Mouse (Mus musculus): ENCODE measurements at regions not wholly inside any gene's neighbourhood (a gene's known extent, or its start where the extent isn't known, plus 50 kb on each side); places are given as distances from the start of the nearest gene placed in this dataset.

DNA sequence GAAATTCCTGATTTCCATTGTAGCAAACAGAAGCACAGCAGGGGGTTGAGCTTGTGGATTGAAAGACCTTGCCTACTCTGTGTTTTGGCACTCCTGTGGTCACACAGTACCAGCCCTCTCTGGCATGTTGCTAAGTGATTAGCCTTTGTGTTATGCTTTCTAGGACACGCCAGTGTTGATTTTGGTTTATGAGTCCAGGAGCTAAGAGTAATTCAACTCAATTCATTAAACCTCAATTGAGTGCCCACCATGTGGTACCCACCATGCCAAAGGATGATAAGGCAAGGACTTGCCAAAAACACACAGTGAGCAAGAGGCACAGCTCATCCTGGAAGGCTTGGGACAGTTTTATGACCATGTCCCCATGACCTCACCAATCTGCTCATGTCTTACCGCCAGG lies 221.1 kb upstream of the Sox14 start:
- DNase-seq, result no peak

DNA sequence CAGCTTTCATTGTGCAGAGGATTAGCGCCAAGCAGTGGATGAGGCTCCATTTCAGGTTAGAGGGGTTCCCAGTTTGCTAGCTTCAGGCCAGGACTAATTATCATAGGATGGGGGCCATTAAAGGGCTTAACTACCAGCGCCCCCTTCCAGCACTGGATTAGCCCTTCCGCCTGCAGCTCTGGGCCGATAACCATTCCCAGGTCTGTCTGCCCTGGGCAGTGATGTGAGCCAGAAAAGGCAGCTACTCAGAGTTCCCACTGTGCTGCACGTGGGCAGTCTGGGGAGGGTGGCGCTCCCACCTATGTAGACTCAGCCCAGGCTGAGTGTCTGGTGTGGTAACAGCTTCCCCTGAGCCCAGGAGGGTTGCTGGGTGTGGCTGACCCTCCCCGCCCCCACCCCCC lies 219.6 kb upstream of the Sox14 start:
- DNase-seq, result no peak

DNA sequence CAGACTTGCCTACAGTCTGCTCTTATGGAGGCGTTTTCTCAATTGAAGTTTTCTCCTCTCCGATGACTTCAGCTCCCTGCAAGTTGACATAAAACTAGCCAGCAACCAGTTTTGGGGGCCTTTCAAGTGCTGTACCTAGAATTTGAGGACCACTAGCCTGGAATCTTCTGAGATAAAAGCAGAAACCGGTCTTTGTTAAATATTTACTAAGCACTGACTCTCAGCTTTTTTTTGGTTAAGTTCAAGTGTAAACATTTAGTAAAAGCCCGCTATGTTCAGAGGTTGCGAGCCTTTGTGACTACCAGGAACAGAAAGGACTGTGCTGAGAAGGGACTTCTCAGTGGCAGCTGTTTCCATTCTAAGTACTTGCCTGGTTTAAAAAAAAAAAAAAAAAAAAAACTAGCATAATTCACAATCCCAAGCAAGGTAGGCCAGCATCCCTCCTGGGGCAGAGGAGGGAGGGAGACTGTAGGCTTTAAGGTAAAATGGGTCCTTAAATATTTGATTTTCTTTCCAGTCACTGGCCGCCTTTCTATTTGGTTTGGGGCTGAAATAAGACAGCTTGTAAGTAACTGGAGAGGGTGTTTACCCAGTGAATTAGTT lies 219.1 kb upstream of the Sox14 start:
- DNase-seq, result no peak

DNA sequence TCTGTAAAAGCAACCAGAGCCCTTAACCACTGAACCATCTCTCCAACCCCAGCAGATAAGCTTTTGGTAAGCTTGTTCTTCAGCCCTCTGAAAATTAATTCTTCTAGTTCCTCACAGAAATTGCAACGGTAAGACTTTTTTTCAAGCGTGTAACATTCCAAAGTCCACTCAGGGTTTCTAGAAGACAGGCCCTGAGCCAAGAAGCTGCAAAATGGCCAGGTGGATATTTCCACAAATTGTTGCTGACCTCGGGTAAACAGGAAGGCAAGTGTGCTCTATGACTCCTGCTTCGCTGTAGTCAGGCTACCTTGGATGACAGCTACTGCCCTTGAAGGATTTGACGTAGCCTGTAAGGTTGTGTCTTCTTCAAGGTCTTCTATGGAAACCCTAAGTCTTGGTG lies 195.2 kb upstream of the Sox14 start:
- peak; percentile 50 to 58 for DNase-seq

DNA sequence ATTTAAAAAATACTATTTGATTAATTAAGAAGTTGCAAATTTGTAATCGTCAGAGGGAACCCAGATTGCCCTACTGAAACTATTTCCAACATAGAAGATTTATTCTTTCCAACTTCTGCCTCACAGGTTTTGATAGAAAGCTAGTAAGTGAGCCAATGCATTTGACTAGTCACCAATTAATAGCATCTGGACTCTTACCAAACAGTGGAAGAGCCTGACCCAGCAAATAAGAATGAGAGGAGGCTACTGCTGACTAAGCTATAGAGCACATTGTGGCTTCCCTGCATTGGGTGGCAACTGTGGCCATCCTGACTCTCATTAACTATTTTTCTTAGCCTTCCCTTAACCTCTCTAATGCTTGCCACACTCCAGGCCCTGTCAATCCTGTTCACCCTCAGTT lies 182.6 kb upstream of the Sox14 start:
- DNase-seq, result peak; percentile 7 to 38

DNA sequence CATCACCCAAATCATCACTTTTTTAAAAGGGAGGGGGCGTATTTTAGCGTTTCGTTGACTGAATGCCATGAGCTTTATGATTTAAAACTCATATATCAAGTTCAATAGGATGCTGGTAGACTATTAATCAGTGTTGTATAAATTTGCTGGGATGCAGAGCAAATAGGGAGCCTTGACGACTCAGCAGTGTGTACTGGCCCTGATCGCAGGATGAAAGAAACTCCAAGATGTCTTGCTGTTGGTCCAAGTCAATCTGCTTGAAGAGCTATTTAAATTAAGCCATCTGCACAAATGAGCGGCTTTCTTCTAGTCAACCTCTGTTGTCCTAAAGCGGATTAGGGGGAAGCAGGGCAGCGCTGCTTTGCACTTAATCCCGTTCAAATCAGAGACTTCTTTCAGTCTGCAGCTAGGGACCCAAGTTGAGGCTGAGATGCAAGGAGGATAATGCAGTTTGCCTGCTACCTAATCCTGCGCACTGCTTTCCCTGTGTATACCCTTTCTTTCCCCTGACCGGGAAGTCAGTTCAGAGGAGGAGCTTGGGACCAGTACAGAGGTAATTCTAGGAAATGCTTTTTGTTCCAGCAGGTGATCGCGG lies 170.3 kb upstream of the Sox14 start:
- no peak for DNase-seq

DNA sequence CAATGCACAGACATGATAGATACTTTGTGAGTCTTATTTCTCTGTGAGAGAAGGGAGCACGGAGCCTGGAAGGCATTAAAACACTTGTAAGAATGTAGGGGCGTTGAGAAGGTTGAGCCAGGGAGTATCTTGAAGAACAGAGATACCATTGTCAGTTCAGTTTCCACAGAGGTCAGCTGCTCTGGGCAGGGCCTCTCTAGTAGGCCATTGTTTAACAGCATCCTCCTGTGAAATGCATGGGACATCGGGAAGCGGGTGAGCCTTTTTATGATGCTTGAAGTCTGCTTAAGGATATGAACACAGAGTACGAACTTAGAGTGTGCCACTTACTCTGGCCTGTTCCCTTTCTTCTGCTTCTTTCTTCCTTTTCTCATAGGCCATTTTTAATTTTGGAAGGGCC lies 169.7 kb upstream of the Sox14 start:
- DNase-seq, result no peak

DNA sequence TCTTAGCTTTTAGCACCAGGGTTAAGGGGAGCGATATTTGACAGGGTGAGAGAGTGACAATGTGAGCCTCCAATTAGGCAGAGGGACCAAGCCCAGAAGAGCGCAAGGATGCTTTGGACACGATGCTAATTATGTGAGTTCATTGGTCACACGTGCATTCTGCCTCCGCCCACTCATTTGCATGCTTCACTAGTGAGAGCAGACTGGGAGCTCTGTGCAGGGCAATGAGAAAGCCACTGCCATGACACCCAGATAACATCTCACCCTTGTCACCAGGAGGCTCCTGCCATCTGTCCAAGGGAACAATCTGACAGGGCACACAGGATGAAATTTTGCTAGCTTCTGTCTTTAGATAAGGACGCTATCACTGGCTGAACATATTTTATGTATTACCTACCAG lies 165.8 kb upstream of the Sox14 start:
- no peak for DNase-seq

DNA sequence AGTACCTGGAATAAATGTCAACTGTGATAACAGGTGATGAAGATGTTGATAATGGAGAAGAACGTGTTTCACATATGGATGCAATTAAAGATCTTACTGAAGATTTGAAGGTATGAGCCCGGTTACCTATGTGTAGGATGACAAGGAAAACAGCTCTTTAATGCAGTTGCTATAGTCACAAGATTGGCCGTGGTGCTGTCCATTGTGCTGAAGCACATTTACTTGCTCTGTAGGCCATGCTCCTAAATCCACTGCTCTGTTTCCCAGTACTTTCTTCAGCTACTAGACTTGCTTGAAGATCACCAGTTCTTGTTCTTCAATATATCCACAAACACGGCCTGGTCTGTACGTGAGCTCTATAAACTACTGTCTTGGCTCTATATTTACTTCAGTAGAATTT lies 147.7 kb upstream of the Sox14 start:
- DNase-seq, result no peak

DNA sequence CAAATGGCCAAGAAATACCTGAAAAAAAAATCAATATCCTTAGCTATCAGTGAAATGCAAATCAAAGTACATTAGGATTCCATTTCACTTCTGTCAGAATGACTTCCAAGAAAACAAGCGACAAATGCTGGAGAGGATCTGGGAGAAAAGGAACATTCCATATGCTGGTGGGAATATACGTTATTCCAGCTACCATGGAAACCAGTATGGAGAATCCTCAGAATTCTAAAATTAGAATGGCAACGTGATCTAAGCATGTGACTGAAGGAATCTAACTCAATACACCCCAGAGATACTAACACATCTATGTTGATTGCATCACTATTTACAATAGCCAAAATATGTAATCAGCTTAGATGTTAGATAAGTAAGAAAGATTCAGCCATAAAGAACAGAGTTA lies 146.1 kb upstream of the Sox14 start:
- DNase-seq, result no peak

DNA sequence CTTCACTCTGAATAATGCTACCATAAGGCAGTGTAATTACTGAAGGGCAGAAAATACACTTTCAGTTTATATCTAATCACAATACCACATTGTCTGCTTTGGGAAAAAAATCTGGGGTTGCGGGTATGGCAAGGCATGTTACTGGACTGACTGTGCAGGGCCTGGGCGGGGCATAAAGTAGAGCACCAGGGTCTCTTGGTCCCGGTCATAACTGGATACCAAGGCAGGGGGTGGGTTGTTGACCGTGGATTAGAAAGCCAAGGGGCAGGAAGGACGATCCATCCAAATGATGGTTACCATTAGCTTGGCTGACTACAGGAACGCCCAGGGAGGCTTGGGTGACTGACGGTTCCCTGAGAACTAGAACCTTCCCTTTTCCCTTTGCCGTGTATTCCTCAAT lies 119.2 kb upstream of the Sox14 start:
- no peak for DNase-seq

DNA sequence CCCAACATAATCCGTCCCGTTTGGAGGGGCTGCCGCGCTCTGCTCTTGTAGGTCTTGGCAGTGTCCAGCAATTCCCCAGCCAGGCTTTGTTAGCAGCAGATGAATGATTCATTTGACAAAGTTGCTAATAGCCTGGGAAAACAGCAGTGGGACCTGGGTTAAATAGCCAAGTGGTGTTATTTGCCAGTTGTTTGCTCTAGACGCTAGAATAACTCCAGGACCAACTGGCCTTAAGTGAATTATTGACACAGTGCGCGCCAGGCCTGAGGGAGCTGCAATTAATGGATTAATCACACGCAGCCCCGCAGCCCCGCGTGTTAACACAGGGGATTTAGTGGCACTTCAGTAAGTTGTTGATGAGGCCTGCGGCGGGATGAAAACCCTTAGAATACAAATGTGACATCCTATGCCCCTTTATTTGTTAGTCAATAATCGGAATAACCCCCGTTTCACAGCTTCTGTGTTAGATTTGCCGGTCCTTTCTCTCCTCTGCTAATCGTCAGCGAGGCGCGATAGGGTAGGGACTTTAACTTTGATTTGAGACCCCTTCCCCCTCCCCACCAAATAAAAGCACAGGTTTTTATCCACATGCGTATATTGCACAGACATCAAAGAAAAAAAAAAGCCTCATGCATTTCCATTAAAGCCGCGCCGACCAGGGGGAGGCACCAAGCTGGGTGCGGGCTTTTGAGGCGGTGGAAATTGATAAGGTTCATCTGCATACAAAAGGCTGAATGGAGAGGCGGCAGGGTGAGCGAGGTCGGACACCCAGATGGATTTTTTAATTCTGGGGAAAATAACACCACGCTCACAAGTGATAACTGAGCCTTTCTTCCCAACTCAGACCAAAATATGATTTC lies 118.5 kb upstream of the Sox14 start:
- DNase-seq, result peak in 1 of 2 experiments; percentile 4

DNA sequence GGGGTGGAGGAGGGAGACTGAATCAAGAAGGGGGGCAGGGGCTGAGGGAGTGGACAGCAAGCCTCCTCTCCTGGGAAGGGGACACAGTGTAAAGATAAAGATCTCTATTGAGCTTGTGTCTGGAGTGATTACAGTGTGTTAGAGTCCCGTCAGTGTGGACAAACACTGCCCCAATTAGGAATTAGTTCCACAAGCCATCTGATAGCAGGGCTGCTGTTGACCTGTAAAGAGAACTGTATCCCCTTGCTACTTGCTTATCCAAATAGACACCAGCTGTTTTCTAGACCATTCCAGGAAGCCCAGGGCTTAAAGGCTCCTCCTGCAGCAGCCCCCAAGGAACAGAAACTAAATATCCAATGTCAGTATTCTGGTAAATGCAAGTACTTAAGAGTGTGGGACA lies 111.4 kb upstream of the Sox14 start:
- DNase-seq, result no peak

DNA sequence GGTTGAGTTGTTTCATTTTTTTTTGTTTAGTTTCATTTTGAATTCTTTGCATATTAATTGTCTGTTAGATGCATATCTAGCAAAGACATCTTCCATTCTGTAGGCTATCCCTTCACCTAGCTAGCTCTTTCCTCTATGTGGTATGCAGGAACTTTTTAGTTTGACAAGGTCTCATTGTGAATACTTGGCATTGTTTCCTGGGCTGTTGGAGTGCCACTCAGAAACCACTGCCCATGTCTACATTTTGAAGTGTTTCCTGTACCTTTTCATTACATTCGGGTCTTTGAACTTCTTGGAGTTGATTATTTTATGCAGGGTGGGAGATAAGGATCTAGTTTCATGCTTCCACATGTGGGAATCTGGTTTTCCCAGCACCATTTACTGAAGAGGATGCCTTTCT lies 104.8 kb upstream of the Sox14 start:
- DNase-seq, result no peak

DNA sequence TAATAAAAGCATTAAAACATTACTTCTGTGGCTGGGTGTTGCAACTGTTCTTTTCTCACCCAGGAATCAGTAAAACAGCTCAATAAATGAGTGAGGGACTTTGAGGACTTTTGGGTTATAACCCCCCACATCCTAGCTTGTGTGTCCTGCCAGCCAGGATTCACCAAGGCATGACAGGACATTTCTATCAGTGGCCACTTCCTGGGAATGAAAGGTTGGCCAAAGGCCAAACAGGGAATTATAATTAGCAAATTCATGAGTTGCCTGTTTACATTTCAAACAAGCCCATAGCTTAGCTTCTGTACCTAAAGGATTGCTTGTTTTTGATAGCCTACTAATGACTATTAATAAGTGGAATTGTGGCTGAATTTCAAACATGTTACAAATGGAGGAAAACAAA lies 85.6 kb upstream of the Sox14 start:
- no peak for DNase-seq

DNA sequence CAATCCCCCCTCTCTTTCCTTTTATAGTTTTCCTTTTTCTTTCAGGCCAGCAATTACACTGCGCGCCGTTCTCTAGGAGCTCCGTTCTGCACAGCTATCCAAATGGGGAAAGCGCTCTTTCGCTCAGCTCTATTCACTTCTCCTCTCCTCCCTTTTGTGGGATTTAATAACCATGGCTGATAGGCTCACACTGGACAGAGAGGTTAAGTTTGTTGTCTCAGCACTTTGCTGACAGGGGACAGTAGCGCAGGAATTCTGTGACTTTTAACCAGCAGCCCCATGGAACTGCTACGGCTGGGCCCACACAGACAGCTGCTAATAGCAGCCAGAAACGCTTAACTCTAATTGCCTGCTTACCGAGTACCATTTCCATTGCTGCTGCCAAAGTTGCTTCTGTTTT lies 78.8 kb upstream of the Sox14 start:
- no peak for DNase-seq

DNA sequence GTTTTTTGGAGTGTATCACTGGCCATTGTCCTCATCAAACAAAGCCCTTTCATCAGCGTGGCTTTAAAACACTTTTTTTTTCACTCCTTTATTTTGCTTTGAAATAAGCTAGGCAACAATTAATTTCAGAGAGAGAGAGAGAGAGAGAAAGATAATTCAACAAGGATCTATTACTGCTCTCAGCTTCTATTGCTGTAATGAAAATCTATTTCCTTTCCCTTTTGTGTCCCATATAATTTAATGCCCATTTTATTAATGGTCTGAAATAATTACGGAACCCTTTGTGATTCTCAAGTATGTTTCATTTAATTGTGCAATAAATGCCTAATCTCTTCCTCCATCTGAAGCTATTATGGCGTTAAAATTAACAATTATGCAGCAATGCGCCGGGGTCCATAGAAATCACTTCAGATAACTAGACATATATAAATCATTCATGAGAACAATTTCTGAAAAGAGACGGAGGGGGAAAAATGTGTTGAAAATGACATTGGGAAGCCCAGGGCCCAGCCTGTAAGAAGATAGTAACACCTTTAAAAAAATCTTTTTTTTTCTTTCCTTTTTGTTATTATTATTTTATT lies 78.2 kb upstream of the Sox14 start:
- no peak for DNase-seq
